Mouse (Mus musculus) lung, adult 18-20 months (tissue): ENCODE results near the gene Gpr6.

Experiments
- DNase-seq, 2 experiments: peaks; one replicate each; pipeline ENCODE4 v3.0.0; 2022; ENCODE audit warnings: mixed read lengths in 2 of 2

Gene Gpr6

DNA sequence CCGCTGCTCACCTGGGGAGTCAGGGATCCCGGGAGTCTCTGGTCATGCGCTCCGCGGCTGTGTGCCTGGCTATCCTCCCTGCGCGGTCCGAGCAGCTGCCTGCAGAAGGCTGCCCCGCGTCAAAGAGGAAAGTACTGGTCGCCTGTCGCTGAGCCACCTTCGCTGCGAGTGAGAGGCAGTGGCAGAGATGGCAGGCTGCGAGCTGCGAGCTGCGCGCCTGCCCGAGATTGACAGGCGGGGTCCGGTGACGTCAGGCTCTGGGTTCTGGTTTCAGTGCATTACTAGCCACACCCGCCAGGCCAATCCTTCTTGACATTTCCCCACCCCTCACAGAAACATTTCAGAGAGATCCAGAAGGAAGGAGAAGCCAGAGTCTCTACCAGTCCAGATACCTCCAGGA, at the start of gene Gpr6:
Gene Gpr6 (minus strand): TSS at position 170 of the 400 bp plus-strand sequence.
- no peak for DNase-seq

DNA sequence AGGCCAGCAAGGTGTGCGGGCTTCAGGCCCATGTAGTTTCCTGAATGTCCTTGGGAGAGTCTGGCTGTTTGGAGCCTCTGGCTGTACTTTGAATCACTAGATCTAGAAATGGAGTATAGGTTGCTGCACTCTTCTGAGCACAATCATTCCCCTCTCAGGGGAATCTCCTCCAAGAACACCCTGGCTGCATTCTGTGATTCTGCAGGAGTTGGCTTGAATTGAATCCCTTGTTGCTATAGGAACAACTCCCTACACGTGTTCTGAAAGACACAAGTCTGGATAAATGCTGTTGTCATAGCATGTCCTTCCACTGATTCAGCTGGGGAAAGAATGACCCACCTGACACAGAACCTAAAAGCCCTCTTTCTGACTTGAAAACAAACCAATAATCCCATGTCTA, 28.0 kb upstream of the Gpr6 start:
- DNase-seq: no peak

DNA sequence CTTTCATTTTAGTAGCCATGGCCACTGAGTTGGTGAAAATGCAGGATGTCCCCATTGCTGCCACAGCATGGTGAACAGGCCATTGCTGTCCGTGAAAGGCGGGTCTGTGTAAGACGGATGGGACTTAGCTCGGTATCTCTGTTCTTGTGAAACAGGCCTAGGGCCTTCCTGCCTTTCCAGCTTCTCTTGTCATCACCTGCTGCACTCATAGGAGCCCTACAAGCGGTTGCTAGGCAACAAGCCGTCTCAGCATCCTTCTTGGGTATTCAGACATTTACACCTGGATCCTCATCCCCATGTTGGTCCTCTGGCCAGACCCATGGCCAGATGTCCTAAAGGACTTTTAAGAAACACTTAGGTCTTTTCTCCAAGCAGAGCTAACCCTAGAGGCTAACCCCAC, 26.1 kb upstream of the Gpr6 start:
- DNase-seq: no peak

DNA sequence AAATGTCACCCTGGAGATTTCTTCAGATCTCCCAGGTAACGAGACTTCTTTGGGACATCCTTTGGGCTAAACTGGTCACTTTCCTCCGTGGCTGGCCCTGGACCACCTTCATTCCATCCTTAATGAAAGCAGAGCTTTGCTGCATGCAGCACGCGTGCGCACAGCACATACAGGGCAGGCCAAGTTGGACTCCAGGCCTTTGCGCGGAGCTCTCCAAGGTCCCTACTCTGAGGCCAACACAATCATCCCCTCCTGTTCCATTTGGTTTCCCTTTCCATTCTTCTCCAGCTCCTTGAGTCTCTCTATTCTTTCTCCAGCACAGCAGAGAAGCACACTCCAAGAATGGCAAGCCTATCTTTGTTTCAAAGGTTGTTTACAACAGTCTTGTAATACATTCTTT, 16.8 kb upstream of the Gpr6 start:
- DNase-seq: no peak

DNA sequence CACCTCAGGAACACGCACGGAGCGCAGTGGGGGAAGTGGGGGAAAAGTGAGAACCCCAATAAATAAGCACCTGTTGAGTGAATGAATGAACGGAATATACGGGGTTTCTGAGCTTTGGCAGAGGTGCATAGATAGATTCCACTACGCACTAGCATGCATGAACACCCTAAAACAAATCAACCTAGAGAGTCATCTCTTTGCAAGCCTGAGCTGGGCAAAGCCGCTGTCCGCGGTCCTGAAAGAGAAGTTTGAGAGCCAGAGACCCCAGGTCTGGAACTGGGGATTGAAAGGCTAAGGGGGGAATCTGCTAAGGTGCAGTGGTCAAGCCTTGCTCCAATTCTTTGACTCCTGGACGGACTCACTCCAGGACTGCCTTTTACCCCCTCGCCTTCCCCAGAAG, 389 bp downstream of the Gpr6 start:
- DNase-seq: no peak

DNA sequence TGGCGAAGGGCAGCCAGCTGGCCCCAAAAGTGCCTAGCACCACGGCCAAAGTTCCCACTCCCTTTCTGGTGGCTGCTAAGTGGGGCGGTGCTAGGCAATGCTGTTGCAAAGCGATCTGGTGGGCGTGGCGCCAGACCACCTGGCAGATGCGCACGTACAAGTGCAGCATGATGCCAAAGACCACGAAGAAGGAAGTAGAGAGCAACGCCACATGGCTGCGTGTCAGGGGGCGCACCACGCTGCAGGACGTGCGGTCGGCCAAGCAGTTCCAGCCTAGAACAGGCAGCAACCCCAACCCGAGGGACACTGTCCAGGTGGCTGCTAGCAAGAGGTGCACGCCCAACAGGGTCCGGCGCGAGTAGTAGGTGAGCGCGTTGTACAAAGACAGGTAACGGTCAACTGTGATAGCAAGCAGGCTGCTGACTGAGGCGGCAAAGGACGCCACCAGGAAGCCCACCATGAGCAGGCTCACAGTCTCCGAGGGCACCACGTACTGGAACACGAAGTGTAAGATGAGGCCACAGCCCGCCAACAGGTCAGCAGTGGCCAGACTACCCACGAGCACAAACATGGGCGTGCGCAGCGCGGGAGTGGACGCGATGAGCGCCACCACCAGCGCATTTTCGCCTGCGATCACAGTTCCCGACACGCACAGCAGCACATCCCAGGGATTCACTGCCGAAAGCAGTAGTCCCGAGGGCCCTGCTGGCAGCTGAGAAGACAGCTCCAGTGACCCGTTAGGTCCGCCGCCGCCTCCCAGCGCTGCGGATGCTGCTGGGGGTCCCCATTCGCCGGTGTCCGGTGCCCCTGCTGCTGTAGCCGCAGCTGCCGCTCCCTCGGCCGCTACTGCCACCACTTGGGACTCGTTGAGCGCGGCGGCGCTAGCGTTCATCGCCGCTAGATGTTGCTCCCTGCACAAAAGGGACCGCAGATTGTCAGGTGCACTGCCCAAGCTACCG, 1.1 kb downstream of the Gpr6 start:
- DNase-seq: no peak

DNA sequence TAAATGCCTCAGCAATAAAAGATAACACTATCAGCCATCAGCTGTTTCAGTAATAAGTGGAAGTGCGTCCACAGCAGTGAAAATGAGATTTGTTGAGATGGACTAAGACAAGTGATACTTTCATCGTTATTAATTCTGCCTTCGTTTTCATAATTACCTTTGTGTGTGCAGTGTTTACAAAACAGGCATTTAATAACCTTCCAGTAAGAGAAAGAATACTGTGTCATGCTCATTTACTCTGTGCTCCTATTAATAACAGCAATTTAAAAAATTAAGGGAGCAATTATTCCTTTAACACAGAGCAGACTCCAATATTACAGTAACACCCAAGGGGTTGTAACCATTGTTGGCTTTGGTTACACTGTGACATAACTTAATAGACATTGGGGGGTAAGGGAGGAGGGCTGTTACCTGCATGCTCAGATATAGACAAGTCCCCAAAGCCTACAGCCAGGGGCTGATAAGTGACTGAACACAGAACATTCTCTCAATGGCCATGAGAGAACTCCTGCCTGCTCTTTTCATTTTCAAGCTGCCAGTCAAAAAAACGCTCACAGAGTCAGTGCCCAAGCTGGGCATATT, 11.7 kb downstream of the Gpr6 start:
- DNase-seq: no peak

DNA sequence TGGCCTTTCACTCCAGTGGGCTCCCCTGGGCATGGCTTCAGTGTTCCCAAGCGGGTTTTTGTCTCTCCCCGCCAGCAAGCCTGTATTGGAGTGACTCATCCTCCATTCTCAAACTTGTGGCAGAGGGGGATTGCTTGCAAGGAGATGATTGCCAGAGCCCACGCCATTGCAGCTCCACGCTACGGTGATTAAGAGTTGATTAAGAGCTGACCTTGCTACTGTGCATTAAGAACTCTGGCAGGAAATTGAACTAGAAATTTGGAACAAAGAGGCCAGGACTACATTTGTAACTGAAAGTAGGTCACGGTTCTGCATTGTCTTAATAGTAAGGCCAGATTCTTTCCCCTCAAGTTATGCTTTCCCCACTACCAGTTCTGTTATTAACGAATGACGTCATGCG, 16.5 kb downstream of the Gpr6 start:
- no peak for DNase-seq

DNA sequence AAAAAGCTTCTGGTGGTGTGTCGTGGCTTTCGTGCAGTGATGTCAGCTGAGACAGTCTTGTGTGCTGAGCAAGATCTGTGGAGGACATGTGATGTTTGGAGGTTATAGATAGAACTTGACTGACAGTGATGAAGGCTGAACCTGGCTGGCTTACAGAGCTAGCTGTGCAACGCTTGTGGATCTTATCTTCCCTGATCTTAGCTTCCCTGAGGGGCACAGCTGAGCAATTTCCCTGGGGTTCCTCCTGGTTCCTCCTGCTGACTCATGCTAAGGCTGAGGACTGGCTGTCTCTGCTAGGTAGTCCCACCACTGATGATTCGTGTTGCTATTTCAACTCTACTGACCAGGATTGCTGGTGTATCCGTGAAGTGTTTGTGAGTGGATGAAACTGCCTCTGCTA, 18.1 kb downstream of the Gpr6 start:
- DNase-seq: no peak

DNA sequence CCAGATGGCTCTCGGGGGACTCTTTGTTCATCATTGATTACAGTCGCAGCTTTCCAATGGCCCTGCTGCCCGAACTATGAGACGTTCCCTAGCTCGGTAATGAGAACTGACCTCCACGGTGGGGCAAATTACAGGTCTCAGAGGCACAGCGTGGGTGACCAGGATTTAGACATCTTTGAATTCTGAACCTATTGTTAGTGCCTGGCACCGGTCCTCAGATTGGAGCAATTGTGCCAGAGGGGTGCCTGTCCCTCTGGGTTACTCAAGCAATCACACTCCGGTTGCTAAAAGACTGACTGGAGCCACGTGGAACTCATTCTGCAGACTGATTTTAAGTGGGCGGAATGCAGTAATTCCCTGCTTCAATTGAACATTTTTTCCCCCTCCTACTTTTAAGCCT, 29.8 kb downstream of the Gpr6 start:
- no peak for DNase-seq

DNA sequence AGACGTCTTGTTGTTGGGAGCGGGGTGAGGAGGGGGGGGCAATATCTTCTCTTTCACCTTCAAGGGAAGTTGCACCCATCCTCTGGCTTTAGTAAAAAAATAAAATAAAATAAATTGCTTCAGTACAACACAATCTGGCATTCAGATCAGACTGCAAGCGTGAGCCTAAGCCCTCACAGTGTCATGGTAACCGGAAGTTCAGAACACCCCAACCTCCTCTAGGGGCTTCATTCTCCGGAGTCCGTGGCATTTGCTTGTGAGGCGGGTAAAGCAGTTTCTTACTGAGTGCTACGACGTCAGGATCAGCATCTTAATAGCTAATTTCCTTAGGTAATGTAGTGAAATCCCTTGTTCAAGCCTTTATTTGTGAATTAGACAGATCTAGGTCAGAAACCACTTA, 30.6 kb downstream of the Gpr6 start:
- DNase-seq: no peak

DNA sequence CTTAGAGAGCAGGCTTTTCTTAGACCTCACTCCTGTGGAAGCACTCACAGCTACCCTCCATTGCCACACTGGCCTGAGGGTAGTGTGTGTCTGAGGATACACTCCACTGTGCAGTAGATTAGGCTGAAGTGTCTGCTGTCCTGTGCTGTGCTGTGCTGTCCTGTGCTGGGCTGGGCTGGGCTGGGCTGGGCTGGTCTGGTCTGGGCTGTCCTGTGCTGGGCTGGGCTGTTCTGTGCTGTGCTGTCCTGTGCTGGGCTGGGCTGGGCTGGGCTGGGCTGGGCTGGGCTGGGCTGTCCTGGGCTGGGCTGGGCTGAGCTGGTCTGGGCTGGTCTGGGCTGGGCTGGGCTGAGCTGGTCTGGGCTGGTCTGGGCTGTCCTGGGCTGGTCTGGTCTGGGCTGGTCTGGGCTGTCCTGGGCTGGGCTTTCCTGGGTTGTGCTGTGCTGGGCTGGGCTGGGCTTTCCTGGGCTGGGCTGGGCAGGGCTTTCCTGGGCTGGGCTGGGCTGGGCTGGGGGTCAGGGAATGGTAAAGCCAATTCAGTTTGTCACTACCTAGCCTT, 31.5 kb downstream of the Gpr6 start:
- DNase-seq: no peak

DNA sequence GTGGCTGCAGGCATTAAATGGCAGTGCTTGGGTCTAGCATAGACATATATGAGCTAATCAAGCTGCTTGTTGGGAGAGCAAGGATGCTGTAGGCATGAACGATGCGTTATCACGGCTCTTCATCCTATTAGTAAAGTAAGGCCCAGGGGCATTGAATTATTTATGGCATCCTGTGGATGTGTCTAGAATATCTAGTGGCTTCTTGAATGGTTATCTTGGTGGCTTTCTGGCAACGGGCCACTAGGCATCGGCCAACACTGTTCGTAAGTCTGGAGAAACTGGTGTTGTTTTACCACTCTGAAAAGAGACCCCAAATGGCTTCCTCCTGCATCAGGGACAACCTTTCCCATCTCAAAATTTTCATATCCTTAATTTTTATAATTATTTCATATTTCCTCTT, 33.6 kb downstream of the Gpr6 start:
- DNase-seq: no peak

DNA sequence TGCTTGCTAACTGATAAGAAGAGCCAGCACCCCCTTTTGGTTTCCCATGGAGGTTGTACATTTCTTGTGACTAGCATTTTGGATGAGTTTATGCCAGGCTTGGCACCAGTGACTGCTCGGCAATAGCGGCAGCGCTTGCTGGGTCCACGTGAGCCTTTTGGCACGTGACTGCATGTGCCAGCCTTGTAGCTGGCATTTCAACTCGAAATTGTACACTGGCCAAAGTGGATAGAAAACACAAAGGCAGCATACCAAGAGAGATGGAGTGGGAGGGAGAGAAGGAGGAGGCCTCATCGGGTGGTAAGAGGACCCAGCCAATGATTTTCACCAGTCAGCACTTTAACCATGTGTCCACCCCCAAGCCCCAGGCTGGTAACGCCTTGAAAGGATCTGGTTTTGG, 34.4 kb downstream of the Gpr6 start:
- peak; percentile 77 to 82 for DNase-seq

DNA sequence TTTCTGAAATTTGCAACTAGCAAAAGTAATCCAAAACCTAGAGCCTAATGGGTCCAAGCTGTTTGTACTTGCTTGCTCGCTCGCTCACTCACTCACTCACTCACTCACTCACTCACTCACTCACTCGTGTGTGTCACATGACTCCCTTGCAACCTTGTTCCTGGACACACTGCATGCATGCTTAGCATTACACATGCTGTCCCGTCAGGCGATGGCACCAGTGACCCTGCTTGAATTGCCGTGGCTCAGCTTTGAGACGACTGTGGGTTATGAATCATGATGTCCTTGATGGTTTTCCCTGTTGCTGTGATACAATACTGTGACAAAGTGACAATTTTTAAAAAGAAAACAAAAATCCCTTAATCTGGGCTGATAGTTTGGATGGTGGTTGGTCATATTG, 39.3 kb downstream of the Gpr6 start:
- no peak for DNase-seq

DNA sequence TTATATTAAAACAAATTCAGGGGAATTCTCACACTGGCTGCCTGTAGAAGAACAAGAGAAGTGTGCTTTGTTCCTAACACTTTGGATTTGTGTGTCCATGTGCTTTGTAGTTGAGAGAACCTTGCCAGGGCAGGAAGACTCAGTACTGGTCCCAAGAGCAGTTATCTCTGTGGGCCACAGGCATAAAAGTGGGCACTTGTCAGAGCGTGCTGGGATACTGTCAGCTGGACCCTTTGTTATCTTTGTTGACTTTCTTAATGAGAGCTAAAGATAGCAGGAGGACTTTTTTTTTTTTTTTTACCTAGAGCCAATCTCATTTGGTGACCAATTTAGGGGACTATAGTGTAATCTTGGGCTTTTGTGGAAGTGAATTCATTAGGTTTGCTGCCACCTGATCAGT, 47.2 kb downstream of the Gpr6 start:
- no peak for DNase-seq

DNA sequence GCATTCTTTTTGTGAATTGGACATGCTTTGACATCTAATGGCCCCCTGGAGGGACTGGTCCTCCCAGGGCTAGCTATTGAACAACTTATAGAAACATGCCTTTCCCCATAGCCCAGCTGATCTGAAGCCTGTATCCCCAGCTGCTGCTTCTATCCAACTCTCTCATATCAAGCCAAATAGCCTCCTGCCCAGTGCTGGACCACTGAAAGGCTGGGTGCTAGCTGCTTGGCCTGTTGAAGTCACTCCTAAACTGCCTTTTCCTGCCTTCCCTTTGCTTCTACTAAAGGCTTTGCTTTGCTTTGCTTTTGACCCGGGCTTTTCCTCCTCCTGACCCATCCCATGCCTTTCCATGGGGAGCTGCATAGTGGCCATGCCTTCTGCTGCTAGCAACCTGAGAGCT, 47.7 kb downstream of the Gpr6 start:
- no peak for DNase-seq

DNA sequence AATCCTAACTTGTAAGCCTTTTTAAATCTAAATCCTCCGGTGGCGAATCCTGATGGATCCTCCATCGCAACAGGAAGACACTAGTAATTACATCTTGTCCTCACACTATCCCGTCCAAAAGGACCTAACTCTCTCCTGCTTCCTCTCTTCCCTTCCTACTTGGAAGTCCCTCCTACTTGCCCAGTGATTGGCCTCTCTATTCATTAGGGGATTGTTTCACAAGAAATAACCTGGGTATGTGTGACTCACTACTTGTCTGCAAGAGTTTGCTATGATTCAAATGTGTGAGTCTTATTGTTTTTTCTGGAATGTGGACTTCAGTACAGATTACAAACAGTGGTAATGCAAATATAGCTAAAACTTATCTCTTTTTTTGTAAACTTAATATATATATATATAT, 49.9 kb downstream of the Gpr6 start:
- no peak for DNase-seq
